Mouse (Mus musculus): ENCODE measurements around the gene Gm20388. TPM values are rescaled to one million over a fixed set of nuclear protein-coding genes. Genes with fewer than 3 reads are reported as not detected.
A peak's percentile ranks its signal among the peaks of the same experiment; 100 is the strongest.

Gene Gm20388
- total RNA-seq, 2 experiments from 2014 or later: 2.2 to 7.6 TPM

DNA sequence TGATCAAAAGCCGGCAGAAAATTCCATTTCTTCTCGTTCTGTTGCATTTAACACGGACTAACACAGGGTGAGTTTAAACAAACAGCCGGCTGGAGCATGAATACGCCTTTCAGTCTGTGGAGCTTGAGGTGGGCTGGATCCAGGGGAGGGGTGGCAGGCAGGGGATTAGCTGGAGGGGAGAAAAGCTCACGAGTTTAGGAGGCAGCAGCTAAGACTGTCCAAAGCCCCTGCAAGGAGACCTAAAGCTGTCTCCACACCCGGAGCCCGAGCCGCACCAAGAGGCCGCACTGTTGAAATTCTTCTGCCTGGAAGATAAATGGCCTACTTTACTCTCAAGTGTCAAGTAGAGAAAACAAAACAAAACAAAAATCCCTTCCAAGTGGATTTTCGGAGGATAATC, 1485.5 kb downstream of the Gm20388 start:
- no peak overlapping the region for H3K27ac ChIP-seq
- DNase-seq (ENCODE audit: low spot score in 2 of 2): no peak
- no peak for TF ChIP-seq CTCF (conservative IDR thresholded peaks at IDR 0.05)
- H3K4me3 ChIP-seq: no peak overlapping the region

DNA sequence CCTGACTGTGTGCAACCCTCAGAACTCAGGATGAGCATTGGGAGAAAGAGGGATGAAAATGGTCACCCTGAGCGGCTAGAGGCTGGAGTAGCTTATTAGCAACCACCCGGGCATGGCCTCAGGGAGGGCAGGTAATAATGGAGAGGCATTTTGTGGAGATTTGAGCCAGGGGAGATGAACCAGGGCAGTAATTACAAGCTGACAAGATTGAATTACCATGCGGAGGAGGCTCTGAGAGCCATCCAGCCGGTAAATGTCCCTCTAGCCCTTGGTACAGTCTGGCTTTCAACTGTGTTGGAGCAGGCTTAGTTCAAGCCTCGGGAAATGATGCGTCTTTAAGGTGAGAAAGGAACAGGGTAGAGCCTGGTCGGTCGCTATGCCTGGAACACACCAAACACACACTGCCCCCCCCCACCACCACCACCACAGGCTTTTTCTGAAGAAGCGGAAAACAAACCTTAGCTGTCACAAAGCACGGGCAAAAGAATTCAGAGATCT, 1486.6 kb downstream of the Gm20388 start:
- TF ChIP-seq CTCF (conservative IDR thresholded peaks at IDR 0.05): no peak
- Histone ChIP-seq H3K4me3 (no peak overlapping the region), H3K27ac (no peak overlapping the region)
- no peak for DNase-seq (ENCODE audit: low spot score in 2 of 2)

DNA sequence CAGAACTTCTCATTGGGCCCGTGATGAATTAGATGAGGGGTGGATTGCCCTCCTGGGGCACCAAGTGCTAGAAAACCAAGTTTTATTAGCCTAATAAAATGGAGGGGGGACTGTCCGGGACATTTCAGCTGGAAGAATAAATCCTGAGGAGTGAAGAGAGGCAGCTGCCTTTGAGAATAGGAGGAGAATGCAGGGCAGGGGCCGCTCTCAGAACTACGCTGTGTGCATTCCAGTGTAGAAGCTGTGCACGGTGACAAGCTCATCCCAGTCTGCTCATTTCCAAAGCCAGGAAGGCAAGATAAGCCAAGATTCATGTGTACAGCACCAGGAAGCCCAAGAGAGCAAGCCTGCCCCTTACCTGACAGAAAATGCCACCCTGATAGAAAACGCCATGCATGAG, 1487.4 kb downstream of the Gm20388 start:
- DNase-seq (ENCODE audit: low spot score in 2 of 2): no peak
- Histone ChIP-seq H3K27ac (no peak overlapping the region), H3K4me3 (no peak overlapping the region)
- TF ChIP-seq CTCF (conservative IDR thresholded peaks at IDR 0.05): no peak

DNA sequence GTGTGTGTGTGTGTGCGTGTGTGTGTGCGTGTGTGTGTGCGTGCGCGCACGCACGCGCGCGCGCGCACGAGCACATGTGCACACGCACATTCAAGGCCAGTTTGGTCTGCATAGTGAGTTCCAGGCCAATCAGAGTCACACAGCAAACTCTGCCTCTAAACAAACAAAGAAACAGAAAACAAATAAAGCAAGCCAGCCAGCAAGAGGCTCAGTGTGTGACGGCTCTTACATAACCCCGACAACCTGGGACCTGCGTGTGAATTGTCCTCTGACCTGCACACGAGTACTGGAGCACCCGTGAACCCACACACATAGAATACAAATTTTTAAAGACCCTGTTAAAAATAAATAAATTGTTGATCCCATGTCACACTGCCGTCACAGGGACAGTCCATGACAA, 1488.1 kb downstream of the Gm20388 start:
- no peak overlapping the region for H3K27ac ChIP-seq
- no peak for DNase-seq (ENCODE audit: low spot score in 2 of 2)
- no peak overlapping the region for H3K4me3 ChIP-seq
- no peak for TF ChIP-seq CTCF (conservative IDR thresholded peaks at IDR 0.05)

DNA sequence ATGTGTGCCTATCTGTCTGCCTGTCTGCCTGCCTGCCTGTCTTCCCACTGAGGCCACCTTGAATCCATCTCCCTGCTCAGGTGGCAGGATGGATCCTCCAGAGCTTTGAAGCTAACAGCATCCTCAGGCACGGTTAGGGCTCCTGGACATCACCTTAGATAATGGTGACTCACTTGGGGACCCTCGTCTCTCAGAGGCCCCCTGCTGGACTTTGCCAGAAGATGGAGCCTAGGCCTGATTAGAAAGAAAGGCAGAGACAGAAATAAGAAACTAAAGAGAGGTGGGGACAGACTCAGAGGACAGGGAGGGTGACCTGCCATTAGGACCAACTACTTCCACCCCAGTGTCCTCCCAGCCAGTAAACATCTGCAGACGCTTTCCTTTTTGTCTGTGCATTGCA, 1488.5 kb downstream of the Gm20388 start:
- DNase-seq (ENCODE audit: low spot score in 2 of 2): no peak
- TF ChIP-seq CTCF (conservative IDR thresholded peaks at IDR 0.05): no peak; the same call in 1 of the 2 replicates
- no peak overlapping the region for H3K27ac ChIP-seq

DNA sequence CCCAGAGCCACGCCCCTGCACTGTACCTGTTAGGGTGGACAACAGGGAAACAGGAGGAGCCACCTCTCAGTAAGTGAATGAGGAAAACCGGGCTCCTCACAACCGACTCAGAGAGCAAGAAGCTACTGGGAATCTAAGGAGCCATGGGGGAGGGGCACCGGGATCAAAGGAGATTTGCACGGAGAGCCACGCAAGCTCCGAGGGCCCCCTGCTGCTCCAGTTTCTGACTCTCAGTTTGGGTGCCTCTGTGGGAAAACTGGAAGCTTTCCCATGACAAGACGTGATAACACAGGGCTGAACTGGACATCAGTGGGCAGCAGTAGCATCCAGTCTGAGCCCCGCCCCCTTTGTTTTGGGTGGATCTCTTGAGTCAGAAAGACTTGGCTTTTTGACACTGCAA, 1489.9 kb downstream of the Gm20388 start:
- Histone ChIP-seq H3K4me3 (no peak overlapping the region), H3K27ac (no peak overlapping the region)
- DNase-seq (ENCODE audit: low spot score in 2 of 2): no peak
- no peak for TF ChIP-seq CTCF (conservative IDR thresholded peaks at IDR 0.05)

More for the DNA sequence above, 1488.5 kb downstream of the Gm20388 start:
- no peak overlapping the region for H3K4me3 ChIP-seq

DNA sequence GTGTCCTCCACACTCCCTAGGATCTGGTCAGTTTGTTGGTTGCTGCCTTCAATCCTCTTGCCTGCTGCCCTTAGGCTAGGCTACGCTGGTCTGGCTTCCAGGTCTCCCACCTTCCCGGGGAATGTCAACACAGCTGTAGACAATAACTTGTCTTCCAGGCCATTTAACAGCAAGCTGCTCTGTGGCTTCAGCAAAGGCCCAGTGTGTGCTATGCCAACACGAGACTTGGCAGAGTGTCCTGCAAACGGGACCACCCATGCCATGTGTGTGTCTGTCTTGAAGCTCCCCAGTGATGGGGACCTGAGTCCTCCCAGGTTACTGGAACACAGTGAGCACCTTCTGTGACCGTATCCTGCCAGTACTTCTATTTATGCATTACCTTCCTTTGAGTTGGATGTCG, 1493.2 kb downstream of the Gm20388 start:
- H3K27ac ChIP-seq: no peak overlapping the region
- no peak overlapping the region for H3K4me3 ChIP-seq
- DNase-seq (ENCODE audit: low spot score in 2 of 2): no peak
- no peak for TF ChIP-seq CTCF (conservative IDR thresholded peaks at IDR 0.05)

DNA sequence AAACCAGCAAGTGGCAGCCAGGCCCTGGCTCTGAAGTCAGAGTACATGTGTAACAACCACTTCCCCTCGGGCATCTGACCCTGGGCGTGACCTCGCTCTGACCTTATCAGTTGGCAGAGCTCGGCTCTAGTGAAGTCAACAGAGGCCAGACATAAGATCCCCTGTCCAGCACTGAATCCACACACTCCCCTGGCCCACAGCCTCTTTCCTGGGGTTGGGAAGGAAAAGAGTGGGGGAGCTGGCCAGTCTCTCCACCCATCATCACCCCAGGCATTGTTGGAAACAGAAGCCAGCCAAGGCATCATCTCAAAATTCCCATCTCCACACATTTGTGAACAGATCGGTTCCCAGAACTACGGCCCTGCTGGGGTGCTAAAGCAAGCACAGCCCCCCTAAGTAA, 1507.4 kb downstream of the Gm20388 start:
- Histone ChIP-seq H3K4me3 (no peak overlapping the region), H3K27ac (no peak overlapping the region)
- DNase-seq (ENCODE audit: low spot score in 2 of 2): no peak
- no peak for TF ChIP-seq CTCF (conservative IDR thresholded peaks at IDR 0.05)

DNA sequence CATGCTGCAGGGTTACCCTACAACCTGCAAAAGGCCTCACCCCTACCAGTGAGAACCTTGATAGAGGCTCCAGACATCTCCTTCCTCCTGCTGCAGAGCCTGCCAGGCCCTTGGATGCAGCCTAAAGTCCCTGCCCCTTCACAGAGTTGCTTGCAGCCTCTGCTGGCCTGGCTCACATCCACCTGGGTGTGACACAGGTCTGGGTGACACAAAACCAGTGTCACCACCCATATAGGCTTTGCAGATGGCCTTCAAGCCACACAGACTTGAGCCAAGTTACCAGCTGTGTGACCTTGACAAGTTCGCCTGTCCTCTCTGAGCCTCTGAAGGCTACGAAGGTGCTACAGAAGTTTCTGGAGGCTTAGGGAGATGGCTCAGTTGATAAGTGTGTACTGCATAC, 1508.9 kb downstream of the Gm20388 start:
- no peak for DNase-seq (ENCODE audit: low spot score in 2 of 2)
- Histone ChIP-seq H3K27ac (no peak overlapping the region), H3K4me3 (no peak overlapping the region)
- no peak for TF ChIP-seq CTCF (conservative IDR thresholded peaks at IDR 0.05)

DNA sequence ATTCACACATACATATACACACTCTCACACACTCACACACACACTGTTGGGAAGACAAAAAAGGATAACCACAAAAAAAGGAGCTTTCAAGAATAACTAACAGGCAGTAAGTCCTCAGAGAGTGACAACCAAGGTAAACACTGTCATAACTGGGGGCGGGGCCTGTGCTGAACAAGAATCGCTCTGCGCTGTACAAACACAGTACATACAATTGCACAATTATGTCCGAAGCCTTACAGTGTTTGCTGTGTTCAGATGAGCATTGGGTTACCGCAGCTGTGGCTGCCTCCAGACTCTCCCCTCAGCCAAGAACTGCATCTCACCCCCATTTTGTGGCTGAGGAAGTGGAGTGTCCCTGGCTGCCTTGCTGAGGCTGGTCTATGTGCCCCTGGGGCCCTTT, 1510.4 kb downstream of the Gm20388 start:
- no peak for DNase-seq (ENCODE audit: low spot score in 2 of 2)
- TF ChIP-seq CTCF (conservative IDR thresholded peaks at IDR 0.05): no peak
- H3K4me3 ChIP-seq: no peak overlapping the region
- peak overlapping the region; percentile 44; the same call in 1 of the 2 replicates for H3K27ac ChIP-seq

DNA sequence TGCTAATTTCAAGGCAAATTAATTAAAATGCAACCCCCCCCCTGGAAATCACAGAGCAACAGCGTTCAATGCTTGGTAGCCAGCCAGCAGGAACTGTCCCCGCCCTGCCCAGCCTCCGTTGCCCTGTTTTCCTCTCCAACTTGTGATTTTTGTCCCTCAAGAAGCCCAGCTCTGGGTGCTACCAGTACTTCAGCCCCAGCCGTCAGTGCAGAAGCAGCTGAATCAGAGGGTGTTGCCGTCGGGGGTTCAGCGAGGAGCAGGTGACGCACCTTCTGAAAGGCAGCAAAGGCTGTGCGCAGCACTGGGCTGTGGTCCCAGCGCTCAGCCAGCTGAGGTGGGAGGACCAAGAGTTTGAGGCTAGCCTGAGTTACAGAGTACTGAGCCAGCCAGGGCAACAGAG, 1513.4 kb downstream of the Gm20388 start:
- Histone ChIP-seq H3K4me3 (no peak overlapping the region), H3K27ac (no peak overlapping the region)
- TF ChIP-seq CTCF (conservative IDR thresholded peaks at IDR 0.05): no peak
- DNase-seq (ENCODE audit: low spot score in 2 of 2): no peak

DNA sequence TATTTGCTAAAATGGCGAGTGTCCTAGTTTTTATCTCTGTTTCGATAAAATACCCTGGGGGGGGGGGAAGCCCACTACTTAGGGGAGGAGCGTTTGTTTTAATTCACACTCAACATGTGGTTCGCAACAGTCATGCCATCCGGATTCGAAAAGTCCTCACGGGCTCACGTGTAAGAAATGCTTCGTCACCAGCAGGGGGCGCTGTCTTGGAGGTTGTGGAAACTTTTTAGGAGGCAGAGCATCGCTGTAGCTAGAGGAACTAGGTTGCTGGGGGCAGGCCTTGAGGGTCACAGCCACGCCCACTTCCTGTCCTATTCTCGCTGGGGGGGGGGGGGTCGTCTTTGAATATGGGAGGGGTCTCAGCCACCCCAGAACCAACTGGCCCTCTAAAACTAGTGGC, 1514.0 kb downstream of the Gm20388 start:
- Histone ChIP-seq H3K27ac (no peak overlapping the region), H3K4me3 (no peak overlapping the region)
- TF ChIP-seq CTCF (conservative IDR thresholded peaks at IDR 0.05): peak; percentile 63
- DNase-seq (ENCODE audit: low spot score in 2 of 2): no peak

DNA sequence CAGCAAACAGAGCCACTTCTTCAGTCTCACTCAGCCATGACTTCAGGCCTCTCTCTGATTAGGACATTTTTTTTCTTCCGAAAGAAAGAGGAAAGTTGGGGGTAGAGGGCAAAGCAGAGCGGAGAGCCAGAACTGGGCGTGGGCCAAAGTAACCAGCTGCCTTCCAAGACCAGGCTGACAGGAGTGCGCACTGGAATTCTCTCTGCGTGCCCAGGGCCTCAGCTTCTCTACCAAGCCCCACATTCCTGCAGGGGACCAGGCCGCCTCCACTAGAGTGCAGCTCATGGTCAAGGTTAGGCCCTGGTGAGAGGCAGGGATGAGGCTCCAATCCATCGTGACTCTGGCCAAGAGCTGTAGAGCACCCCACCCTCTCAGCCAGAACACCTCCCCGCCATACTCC, 1520.9 kb downstream of the Gm20388 start:
- no peak overlapping the region for H3K27ac ChIP-seq
- TF ChIP-seq CTCF (conservative IDR thresholded peaks at IDR 0.05): no peak
- no peak for DNase-seq (ENCODE audit: low spot score in 2 of 2)
- no peak overlapping the region for H3K4me3 ChIP-seq

DNA sequence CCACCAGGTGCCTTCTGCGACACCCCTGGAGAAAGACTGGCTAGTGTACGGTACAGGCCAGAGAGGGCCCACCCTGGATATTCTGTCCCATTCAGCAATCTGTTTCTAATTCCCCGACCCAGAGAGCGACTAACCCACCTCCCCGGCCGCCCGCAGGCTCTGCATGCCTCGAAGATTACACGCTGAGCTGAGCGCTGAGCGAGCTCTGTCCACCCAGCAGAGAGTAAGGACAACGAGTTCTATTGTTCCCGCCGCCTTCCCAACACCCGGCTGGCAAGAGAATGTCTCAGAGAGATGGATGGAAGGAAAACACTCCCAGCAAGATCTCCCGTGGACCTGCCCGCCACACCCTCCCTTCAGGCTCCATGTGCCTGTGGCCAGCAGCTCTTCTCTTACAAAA, 1522.8 kb downstream of the Gm20388 start:
- no peak overlapping the region for H3K27ac ChIP-seq
- no peak for DNase-seq (ENCODE audit: low spot score in 2 of 2)
- TF ChIP-seq CTCF (conservative IDR thresholded peaks at IDR 0.05): no peak
- no peak overlapping the region for H3K4me3 ChIP-seq

DNA sequence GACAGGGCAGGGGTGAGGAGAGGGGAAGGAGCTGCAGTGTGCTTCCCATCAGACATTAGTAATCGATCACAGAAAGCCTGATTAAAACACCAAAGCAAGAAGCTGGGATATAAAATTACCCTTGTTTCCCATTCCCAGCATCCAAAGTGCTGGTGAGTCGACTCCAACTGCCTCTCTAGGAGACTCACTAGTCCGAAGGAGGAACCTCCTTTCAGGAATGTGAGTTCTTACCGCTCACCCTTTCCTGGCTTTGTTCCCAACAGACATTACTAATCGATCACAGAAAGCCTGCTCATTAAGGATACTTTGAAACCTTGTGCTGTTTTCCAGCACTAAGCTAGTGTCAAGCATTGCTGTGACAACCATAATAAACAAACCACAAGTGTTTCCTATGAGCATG, 1526.0 kb downstream of the Gm20388 start:
- no peak overlapping the region for H3K4me3 ChIP-seq
- DNase-seq (ENCODE audit: low spot score in 2 of 2): no peak

More for the DNA sequence above, 1526.0 kb downstream of the Gm20388 start:
- H3K27ac ChIP-seq: no peak overlapping the region
- no peak for TF ChIP-seq CTCF (conservative IDR thresholded peaks at IDR 0.05)
